Mouse (Mus musculus): Measurements from ENCODE around the gene Tmem114.

GRCm38 (mm10) chr16:8363066-8363465 is 61.9 kb downstream of the Tmem114 start:
- TF ChIP-seq CTCF (IDR thresholded peaks at IDR 0.05; ENCODE audit: control insufficient read depth, insufficient read depth, low read length) (no peak), POLR2A (IDR thresholded peaks at IDR 0.05; ENCODE audit: borderline replicate concordance, control insufficient read depth, low read depth, low read length) (no peak)
